25 mouse cellular contexts compared by ENCODE assay signal in the genomic region with DNA sequence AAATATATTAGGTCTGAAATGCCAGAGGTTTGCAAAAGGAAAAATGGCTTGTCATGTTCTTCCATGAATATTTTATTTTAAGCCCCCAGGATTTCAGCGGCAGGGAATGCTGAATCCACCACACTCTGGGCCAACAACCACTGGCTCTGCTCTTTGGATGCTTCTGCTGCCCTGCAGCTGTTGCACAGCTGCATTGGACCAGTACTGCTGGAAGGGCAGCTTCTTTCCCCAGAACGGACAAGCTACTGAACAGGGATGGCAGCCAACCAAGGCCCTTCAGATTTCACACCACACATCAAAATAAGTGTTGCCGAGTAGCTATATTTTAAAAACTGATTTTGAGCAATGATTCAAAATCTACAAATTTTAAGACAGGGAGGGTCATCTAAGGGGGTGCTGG.
DNase-seq lines count a peak whose midpoint lies in the region; ATAC-seq lines count a peak whose summit lies in the region.
"Had no signal": no experiment of that assay in that cellular context is flagged by ENCODE, and none has a peak within 500 bp of the region (broad histone marks: within the 10 kb centered on the region; RNA-seq: fewer than 3 reads in every experiment).

No protein-coding gene starts in this region.

- no peak overlapping the region for H3K27ac ChIP-seq in heart, embryonic 12.5 days (ENCODE audit: poor library complexity, severe bottlenecking)
- H3K27ac ChIP-seq in heart, embryonic 10.5 days = no peak overlapping the region
- H3K27ac ChIP-seq: embryonic facial prominence, embryonic 13.5 days; forebrain, embryonic 10.5 days; forebrain, embryonic 13.5 days; hindbrain, embryonic 10.5 days; hindbrain, embryonic 13.5 days; intestine, embryonic 15.5 days; kidney, embryonic 15.5 days had no signal

- no peaks in the 10 kb centered on the region for H3K4me1 ChIP-seq in heart, embryonic 12.5 days (replicated peaks)
- no peaks in the 10 kb centered on the region for H3K4me1 ChIP-seq in heart, embryonic 10.5 days
- H3K4me1 ChIP-seq: forebrain, embryonic 13.5 days; intestine, embryonic 15.5 days; kidney, embryonic 15.5 days had no signal

- H3K9me3 ChIP-seq in heart, embryonic 12.5 days (replicated peaks) = no peaks in the 10 kb centered on the region
- no peaks in the 10 kb centered on the region for H3K9me3 ChIP-seq in heart, embryonic 10.5 days
- H3K9me3 ChIP-seq: embryonic facial prominence, embryonic 13.5 days; forebrain, embryonic 10.5 days; forebrain, embryonic 13.5 days; hindbrain, embryonic 10.5 days; hindbrain, embryonic 13.5 days; intestine, embryonic 15.5 days; kidney, embryonic 15.5 days had no signal

- no peak overlapping the region for H3K9ac ChIP-seq in heart, embryonic 12.5 days
- H3K9ac ChIP-seq: embryonic facial prominence, embryonic 13.5 days; forebrain, embryonic 13.5 days; hindbrain, embryonic 13.5 days; intestine, embryonic 15.5 days; kidney, embryonic 15.5 days had no signal

- no peak overlapping the region for H3K4me3 ChIP-seq in heart, embryonic 12.5 days
- H3K4me3 ChIP-seq in heart, embryonic 10.5 days = no peak overlapping the region
- H3K4me3 ChIP-seq: embryonic facial prominence, embryonic 13.5 days; forebrain, embryonic 10.5 days; forebrain, embryonic 13.5 days; hindbrain, embryonic 10.5 days; hindbrain, embryonic 13.5 days; intestine, embryonic 15.5 days; kidney, embryonic 15.5 days had no signal

- no peaks in the 10 kb centered on the region for H3K36me3 ChIP-seq in heart, embryonic 12.5 days
- no peaks in the 10 kb centered on the region for H3K36me3 ChIP-seq in heart, embryonic 10.5 days
- H3K36me3 ChIP-seq: embryonic facial prominence, embryonic 13.5 days; forebrain, embryonic 10.5 days; hindbrain, embryonic 10.5 days; hindbrain, embryonic 13.5 days; intestine, embryonic 15.5 days; kidney, embryonic 15.5 days had no signal

- intact Hi-C loops in gastrocnemius, postnatal 14 days (cut with DNase I; ENCODE audit: low total_unique reads) = no loop called here
- intact Hi-C loops in heart, postnatal 14 days (cut with DNase I) = no loop called here

- H3K27me3 ChIP-seq in heart, embryonic 12.5 days (replicated peaks) = no peaks in the 10 kb centered on the region
- H3K27me3 ChIP-seq in heart, embryonic 10.5 days (ENCODE audit: insufficient read depth, poor library complexity, severe bottlenecking) = no peaks in the 10 kb centered on the region
- H3K27me3 ChIP-seq: embryonic facial prominence, embryonic 13.5 days; forebrain, embryonic 13.5 days; hindbrain, embryonic 13.5 days; intestine, embryonic 15.5 days; kidney, embryonic 15.5 days had no signal

- ATAC-seq in heart, embryonic 12.5 days (ENCODE audit: insufficient number of reproducible peaks, low FRiP score) = no peak
- ATAC-seq: CD4-positive, CD25-positive, alpha-beta regulatory T cell, adult 4 months; forebrain, embryonic 13.5 days; forebrain, embryonic 16.5 days; hindbrain, embryonic 16.5 days; intestine, embryonic 15.5 days had no signal

- WGBS in heart, embryonic 12.5 days = 76% methylated on average over 3 of the region's 3 CpGs
- WGBS in heart, embryonic 10.5 days = 81% methylated on average over 3 of the region's 3 CpGs

- no peak overlapping the region for H3K4me2 ChIP-seq in heart, embryonic 12.5 days
- H3K4me2 ChIP-seq: embryonic facial prominence, embryonic 13.5 days; forebrain, embryonic 13.5 days; hindbrain, embryonic 13.5 days; intestine, embryonic 15.5 days; kidney, embryonic 15.5 days had no signal

- peak; percentile 11 for DNase-seq in gastrocnemius, postnatal 14 days
- no peak for DNase-seq in gastrocnemius, adult 18-20 months (ENCODE audit: low spot score)
- peak; percentile 11 to 14 for DNase-seq in heart, adult 18-20 months
- DNase-seq in heart, postnatal 14 days = peak; percentile 13 to 15
- no peak for DNase-seq in heart, embryonic 10.5 days (ENCODE audit: low spot score)
- DNase-seq: adrenal gland, adult 2 months; adrenal gland, postnatal 14 days; cerebellum, adult 11 months; cerebellum, adult 2 months; cerebellum, adult 9-11 months; cerebellum, postnatal 25 days; gastrocnemius, postnatal 36 days; kidney, adult 11 months; kidney, adult 8-10 months had no signal

Comparison
In these comparisons a context has a peak if more than half of its experiments do, and no peak if none do; other contexts are left out.
1. DNase-seq: peak in gastrocnemius, postnatal 14 days (single experiment), heart, adult 18-20 months (2 of 2) and heart, postnatal 14 days (2 of 2); none in gastrocnemius, adult 18-20 months (single experiment) and heart, embryonic 10.5 days (single experiment).